Mouse (Mus musculus): Measurements from ENCODE around the gene Zfp12. TPM values are rescaled to one million over a fixed set of nuclear protein-coding genes. Genes with fewer than 3 reads are reported as not detected.
A peak's percentile ranks its signal among the peaks of the same experiment; 100 is the strongest.

Gene Zfp12
- total RNA-seq, 4 experiments from 2014 or later, result 22.8 to 30.6 (median 25.7) TPM

GRCm38 (mm10) chr5:143268985-143269362 is 34.0 kb downstream of the Zfp12 start:
- no peak for DNase-seq

DNA sequence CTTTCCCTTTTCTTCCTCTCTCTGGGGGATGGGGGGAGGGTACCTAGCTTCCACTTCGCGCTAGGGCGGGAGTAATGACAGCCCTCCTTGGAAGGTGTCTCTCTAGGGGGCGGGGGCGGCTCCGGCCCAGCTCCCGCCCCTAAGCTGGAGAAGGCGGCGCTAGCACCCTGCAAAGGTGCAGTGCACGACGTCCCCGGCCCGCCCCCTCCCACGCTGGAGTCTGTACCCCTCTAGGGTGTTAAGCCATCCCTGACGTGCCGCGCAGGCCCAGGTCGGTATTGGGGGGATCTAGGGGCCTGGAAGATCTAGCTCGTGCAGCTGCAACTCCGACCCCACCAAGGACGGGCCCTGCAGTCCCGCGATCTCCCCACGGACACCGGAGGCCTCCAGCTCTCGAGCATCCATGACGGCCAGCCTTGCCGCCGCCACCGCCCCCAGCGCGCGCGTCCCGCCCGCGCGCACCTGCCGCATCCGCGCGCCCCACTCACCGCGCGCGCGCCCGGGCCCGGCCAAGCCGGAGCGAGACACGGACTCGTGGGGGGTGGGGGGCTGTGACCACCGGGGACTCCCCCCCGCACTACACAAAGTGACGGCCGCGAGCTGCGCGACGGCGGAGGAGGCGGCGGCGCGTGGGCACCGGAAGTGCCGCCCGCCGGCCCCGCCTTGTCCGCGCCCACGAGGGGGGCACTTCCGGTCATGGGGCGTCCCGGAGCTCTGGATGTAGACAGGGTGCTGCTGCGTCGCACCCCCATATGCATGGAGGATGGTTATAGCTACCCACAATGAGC is 34.6 kb downstream of the Zfp12 start, which contains the start of gene Zfp316:
Gene Zfp316, minus strand, starts transcription at position 660 of the 788 bp plus-strand sequence.
- DNase-seq, result peak; percentile 50

DNA sequence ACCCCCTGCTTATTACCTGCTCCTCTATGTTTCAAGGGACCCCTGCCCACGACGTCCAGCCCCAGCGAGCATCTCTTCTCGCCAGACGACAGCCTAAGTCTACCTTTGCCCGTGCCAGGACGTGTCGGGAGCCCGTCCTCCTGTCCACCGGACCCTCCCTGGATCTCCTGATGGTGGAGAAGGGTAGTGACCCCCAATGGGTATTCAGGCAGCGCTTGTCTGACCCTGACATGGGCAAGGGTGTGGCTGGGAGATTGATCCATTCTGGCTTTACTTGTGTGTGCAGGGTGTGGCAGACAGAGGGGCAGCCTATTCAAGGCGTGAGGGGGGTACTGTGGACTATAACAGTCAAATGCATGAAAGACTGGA is 35.2 kb downstream of the Zfp12 start:
- DNase-seq, result no peak

DNA sequence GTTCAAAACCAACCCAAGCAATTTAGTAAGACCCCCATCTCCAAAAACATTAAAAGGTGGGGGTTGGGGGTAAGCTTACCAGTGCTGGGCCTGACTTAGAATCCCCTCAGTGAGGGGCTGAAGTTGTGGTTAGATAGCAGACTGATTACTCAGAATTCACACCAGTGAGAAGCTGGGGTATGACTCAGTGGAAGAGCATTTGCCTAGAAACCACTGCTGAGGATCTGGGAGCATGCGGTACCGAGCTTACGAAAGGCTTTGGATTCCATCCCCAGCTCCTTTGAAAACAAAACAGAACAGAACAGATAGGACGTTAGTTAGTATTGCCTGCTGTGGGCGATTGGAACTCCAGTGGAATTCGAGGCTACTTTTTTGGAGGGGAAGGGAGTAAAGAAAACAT is 36.7 kb downstream of the Zfp12 start:
- DNase-seq, result no peak

DNA sequence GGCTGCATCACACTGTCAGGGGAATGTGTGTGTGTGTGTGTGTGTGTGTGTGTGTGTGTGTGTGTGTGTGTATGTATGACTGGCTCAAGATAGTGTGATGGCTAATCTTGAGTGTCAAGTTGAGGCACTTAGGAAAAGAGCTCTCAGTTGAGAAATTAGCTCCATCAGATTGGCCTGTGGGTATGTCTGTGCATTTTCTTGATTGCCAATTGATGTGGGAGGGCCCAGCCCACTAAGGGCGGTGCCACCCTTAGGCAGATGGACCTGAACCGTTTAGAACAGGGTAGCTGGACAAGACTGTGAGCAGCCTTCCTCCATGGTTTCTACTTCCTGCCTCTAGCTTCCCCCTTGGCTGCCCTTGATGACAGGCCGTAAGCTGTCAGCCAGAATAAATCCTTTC is 37.1 kb downstream of the Zfp12 start:
- no peak for DNase-seq

DNA sequence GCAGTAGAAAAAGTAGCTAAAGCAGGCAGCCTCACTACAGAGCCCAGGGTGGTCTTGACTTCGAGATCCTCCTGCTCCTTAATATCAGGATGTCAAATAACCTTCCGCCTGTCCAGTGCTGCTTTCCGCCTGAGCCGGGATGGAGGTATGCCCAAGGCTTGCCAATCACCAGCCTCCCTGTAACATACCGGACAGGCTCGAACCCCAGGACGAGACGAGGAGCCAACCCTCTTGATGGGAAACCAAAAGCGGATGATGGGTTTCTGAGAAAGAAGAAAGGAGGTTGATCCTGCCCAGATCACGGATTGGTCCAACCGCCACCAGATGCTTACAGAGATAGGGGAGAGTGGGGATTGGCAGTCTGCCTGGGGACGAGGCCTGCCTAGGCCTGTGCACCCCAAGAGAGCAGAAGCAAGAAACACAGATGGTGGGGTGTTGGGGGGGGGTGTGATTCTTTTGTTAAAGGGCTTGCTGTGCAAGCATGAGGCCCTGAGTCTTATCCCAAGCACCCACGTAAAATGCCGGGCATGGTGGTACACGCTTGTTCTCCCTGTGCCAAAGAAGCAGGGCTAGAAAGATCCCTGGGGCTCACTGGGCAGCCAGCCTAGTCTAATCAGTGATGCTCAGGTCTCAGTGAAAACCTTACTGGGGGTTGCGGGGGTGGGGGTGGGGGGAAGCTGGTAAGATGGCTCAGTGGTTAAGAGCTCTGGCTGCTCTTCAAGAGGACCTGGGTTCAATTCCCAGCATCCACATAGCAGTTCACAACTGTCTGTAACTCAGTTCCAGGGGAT is 37.8 kb downstream of the Zfp12 start:
- DNase-seq, result no peak

DNA sequence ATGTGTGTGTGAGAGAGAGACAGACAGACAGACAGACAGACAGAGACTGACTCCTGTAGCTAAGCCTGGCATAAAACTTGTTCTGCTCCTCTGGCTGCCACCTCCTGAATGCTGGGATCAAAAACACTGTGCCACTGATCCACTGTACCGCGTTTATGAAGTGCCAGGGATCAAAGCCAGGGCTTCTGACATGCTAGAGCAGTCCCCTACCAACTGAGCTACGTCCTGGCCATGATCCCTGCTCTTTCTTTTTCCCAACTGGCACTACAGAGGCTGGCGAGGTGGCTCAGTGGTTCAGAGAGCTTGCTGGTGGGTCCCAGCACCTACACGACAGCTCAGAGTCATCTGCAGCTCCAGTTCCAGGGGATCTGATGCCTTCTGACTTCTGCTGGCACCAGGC is 40.8 kb downstream of the Zfp12 start:
- no peak for DNase-seq

- no peak for DNase-seq
These were observed 44.3 kb downstream of the Zfp12 start for GRCm38 (mm10) chr5:143279247-143279646.

- no peak for DNase-seq
These were observed 49.8 kb downstream of the Zfp12 start for GRCm38 (mm10) chr5:143284762-143285161.

DNA sequence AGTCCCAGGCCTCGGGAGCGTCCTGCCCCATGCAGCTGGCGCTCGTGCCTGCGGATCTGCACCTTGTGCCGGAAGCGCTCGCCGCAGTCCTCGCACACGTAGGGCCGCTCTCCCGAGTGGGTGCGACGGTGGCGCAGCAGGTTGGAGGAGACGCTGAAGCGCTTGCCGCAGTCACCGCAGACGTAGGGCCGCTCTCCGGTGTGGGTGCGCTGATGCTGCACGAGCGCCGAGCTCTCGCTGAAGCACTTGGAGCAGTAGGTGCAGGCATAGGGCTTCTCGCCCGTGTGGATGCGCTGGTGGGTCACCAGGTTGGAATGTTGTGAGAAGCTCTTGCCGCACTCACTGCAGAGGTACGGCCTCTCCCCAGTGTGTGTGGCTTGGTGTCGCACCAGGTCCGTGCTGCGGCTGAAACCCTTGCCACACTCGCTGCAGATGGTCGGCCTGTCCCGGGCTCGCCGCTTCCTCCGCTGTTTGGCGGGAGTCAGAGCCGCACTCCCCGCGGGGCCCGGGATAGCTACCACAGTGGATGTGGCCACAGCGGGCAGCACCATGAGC is 52.9 kb downstream of the Zfp12 start:
- no peak for DNase-seq

GRCm38 (mm10) chr5:143288378-143288911 is 53.5 kb downstream of the Zfp12 start:
- no peak for DNase-seq

- DNase-seq, result no peak
These were observed 54.3 kb downstream of the Zfp12 start for GRCm38 (mm10) chr5:143289299-143289698.

- no peak for DNase-seq
These were observed 57.9 kb downstream of the Zfp12 start for GRCm38 (mm10) chr5:143292879-143293278.

DNA sequence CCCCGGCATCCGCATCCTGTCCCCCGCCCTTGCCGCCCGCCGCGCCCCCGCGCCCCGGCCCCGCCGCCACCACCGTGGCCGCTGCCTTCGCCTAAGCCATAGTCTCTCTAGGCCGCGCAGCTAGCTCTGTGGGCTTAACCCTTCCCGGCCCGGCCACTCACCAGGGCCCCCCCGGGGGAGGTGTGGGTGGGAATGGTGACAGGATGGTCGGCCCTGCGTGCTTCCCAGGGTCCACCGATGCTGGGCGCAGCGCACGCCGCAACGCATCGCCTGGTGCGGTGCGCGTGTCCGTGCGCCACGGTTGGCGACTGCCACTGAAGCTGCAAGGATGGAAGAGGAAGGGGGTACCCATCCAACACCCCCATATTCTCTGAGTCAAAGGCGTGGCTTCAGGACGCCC is 58.4 kb downstream of the Zfp12 start, which contains the start of gene Zfp853:
Gene Zfp853, minus strand, starts transcription at position 220 of the 400 bp plus-strand sequence.
- DNase-seq, result no peak

- DNase-seq, result no peak
These were observed 59.9 kb downstream of the Zfp12 start for GRCm38 (mm10) chr5:143294862-143295261.

GRCm38 (mm10) chr5:143295330-143295729 is 60.4 kb downstream of the Zfp12 start:
- DNase-seq, result no peak

- DNase-seq, result no peak
These were observed 63.0 kb downstream of the Zfp12 start for GRCm38 (mm10) chr5:143297986-143298385.

DNA sequence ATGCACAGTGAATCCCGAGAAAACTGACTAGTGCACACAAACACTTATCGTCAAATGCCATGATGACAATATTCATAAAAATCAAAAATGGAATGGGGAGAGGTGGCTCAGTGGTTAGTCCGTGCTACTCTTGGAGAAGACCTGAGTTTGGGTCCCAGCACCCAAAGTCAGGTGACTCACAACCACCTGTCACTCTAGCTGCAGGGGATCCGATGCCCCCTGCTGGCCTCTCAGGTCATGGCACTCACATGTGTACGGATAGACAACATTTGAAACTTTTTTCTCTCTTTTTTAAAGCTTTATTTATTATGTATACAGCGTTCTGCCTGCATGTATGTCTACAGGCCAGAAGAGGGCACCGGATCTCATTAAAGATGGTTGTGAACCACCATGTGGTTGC is 63.4 kb downstream of the Zfp12 start:
- DNase-seq, result no peak

Other genes with a start within 250 kb of the Zfp12 start
- 10 to 100 TPM; 41.7 to 58.3 (median 53.6) TPM for gene Rnf216, start 122.2 kb upstream of the Zfp12 start, total RNA-seq (2022)
- under 1 TPM in 3 of 4 experiments, not detected in 1; 0.06 to 0.22 (median 0.11) TPM for gene Olfr718-ps1, start 87.6 kb upstream of the Zfp12 start, total RNA-seq (2022)
- 10 to 100 TPM; 10.9 to 22.2 (median 17.2) TPM for gene Rbak, start 54.4 kb upstream of the Zfp12 start, total RNA-seq (2022)
- gene Spdye4b, start 54.1 kb upstream of the Zfp12 start, total RNA-seq (2022), result not detected
- not detected for gene Spdye4a, start 8.3 kb upstream of the Zfp12 start, total RNA-seq (2022)
- 10 to 100 TPM; 11.0 to 13.1 (median 12.0) TPM for gene Zfp316, start 34.9 kb downstream of the Zfp12 start, total RNA-seq (2022)
- under 1 TPM; 0.20 to 0.54 (median 0.46) TPM for gene Zfp853, start 58.5 kb downstream of the Zfp12 start, total RNA-seq (2022)
- gene E130309D02Rik, start 80.2 kb downstream of the Zfp12 start, total RNA-seq (2022), result 10 to 100 TPM; 22.1 to 34.5 (median 28.6) TPM
- gene Zdhhc4, start 94.1 kb downstream of the Zfp12 start, total RNA-seq (2022), result 10 to 100 TPM; 60.3 to 74.8 (median 66.3) TPM
- 1 to 10 TPM in 1 of 4 experiments, under 1 TPM in 3; 0.61 to 1.2 (median 0.91) TPM for gene Grid2ip, start 122.2 kb downstream of the Zfp12 start, total RNA-seq (2022)
- gene Kdelr2, start 168.7 kb downstream of the Zfp12 start, total RNA-seq (2022), result 100 to 1,000 TPM in 3 of 4 experiments, 10 to 100 TPM in 1; 97.5 to 115 (median 101) TPM
- 10 to 100 TPM; 21.6 to 27.5 (median 25.4) TPM for gene Daglb, start 229.4 kb downstream of the Zfp12 start, total RNA-seq (2022)